Mouse (Mus musculus) megakaryocyte, embryonic 14.5 days (primary cell): ENCODE results near the gene Ism1. TPM values are rescaled to one million over a fixed set of nuclear protein-coding genes. Genes with fewer than 3 reads are reported as not detected.
A peak's percentile ranks its signal among the peaks of the same experiment; 100 is the strongest.

Experiments used
- H3K27me3 ChIP-seq: replicated peaks from 2 replicates; pipeline ENCODE3; 2012; ENCODE audit warnings: inconsistent platforms
- H3K36me3 ChIP-seq: replicated peaks from 2 replicates; pipeline ENCODE3; 2012; ENCODE audit warnings: low read length, inconsistent platforms, mixed read lengths
- H3K4me1 ChIP-seq: 2 replicates; pipeline ENCODE4 v1.6.1; 2012; ENCODE audit warnings: inconsistent platforms
- H3K4me3 ChIP-seq: replicated peaks from 2 replicates; pipeline ENCODE3; 2012; ENCODE audit warnings: moderate library complexity, mild to moderate bottlenecking, inconsistent platforms
- H3K9me3 ChIP-seq: 2 replicates; pipeline ENCODE4 v1.6.1; 2012; ENCODE audit warnings: inconsistent platforms
- FLI1 ChIP-seq: IDR thresholded peaks from 2 replicates; pipeline ENCODE4 v1.6.1; 2012; ENCODE audit warnings: low read length, inconsistent platforms, mixed read lengths
- GATA1 ChIP-seq: IDR thresholded peaks from 3 replicates; pipeline ENCODE4 v1.6.1; 2012; ENCODE audit warnings: mixed read lengths, low read length, inconsistent platforms, borderline replicate concordance
- polyA plus RNA-seq: library from polyadenylated mRNA; stranded (reverse); fragments of >175 nt; gene quantifications from 2 replicates; pipeline ENCODE4 v1.2.3, GENCODE M21; 2012; ENCODE audit warnings: low replicate concordance; ENCODE audit not compliant: insufficient read depth

Gene Ism1
- 0.16 TPM in 1 of 2 replicates, not detected in the other for polyA plus RNA-seq

GRCm38 (mm10) chr2:139677809-139678274, at the start of gene Ism1:
Gene Ism1, plus strand, starts transcription at chr2:139678178.
- H3K4me3 ChIP-seq, result peak within 1 kb of the TSS; percentile 91
- H3K27me3 ChIP-seq, result peaks cover 51% of the 10 kb centered on the region
- TF ChIP-seq FLI1 (no peak), GATA1 (no peak)

GRCm38 (mm10) chr2:139628731-139629130, 49.2 kb upstream of the Ism1 start:
- TF ChIP-seq FLI1, result no peak
- TF ChIP-seq GATA1, result no peak
- peak overlapping the region; percentile 83 for H3K4me3 ChIP-seq
- H3K36me3 ChIP-seq, result no peaks in the 10 kb centered on the region
- no peaks in the 10 kb centered on the region for H3K9me3 ChIP-seq
- H3K4me1 ChIP-seq, result no peaks in the 10 kb centered on the region; the same call in 1 of the 2 replicates
- no peaks in the 10 kb centered on the region for H3K27me3 ChIP-seq

More at GRCm38 (mm10) chr2:139677809-139678274, at the start of gene Ism1:
- Histone ChIP-seq H3K9me3 (0 out of 2 replicates have a peak, but pooled peaks cover 4% of the 10 kb centered on the region), H3K4me1 (peaks cover 23% of the 10 kb centered on the region), H3K36me3 (no peaks in the 10 kb centered on the region)

- H3K4me3 ChIP-seq, result no peak overlapping the region
- TF ChIP-seq GATA1 (no peak), FLI1 (no peak)
- H3K27me3 ChIP-seq, result no peaks in the 10 kb centered on the region
- H3K9me3 ChIP-seq, result no peaks in the 10 kb centered on the region
- no peaks in the 10 kb centered on the region for H3K36me3 ChIP-seq
- H3K4me1 ChIP-seq, result no peaks in the 10 kb centered on the region; the same call in 1 of the 2 replicates
Measured at GRCm38 (mm10) chr2:139629653-139630052, 48.3 kb upstream of the Ism1 start.

- no peak overlapping the region for H3K4me3 ChIP-seq
Measured at GRCm38 (mm10) chr2:139634506-139634905, 43.5 kb upstream of the Ism1 start.

DNA sequence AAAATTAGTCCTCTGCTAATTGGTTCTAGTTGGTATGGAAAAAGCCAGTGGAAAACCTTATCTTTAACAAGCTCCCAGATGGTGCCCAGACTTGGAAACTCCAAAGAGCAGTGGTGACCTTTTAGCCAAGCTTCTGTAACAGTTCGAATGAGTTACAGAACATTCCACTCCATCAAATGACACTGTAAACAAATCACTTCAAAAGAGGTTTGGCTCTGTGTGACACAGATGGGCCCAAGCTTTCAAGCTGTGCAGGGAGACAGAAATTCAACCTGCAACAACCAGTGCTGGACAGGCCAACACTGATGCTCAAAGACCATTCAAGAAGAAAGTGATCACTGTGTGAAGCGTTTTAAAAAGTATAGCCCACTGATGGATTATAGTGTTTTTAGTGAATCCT, 40.1 kb upstream of the Ism1 start:
- no peaks in the 10 kb centered on the region for H3K36me3 ChIP-seq
- no peaks in the 10 kb centered on the region for H3K4me1 ChIP-seq
- H3K27me3 ChIP-seq, result no peaks in the 10 kb centered on the region
- TF ChIP-seq FLI1 (no peak), GATA1 (no peak)
- H3K4me3 ChIP-seq, result no peak overlapping the region
- no peaks in the 10 kb centered on the region for H3K9me3 ChIP-seq

More at GRCm38 (mm10) chr2:139634506-139634905, 43.5 kb upstream of the Ism1 start:
- H3K9me3 ChIP-seq, result no peaks in the 10 kb centered on the region
- H3K27me3 ChIP-seq, result no peaks in the 10 kb centered on the region
- no peak for TF ChIP-seq GATA1
- no peak for TF ChIP-seq FLI1
- H3K4me1 ChIP-seq, result no peaks in the 10 kb centered on the region
- H3K36me3 ChIP-seq, result no peaks in the 10 kb centered on the region

GRCm38 (mm10) chr2:139641757-139642385, 36.1 kb upstream of the Ism1 start:
- Histone ChIP-seq H3K9me3 (no peaks in the 10 kb centered on the region), H3K4me3 (no peak overlapping the region), H3K27me3 (no peaks in the 10 kb centered on the region), H3K4me1 (no peaks in the 10 kb centered on the region), H3K36me3 (no peaks in the 10 kb centered on the region)
- TF ChIP-seq FLI1 (no peak), GATA1 (no peak)

GRCm38 (mm10) chr2:139649518-139649917, 28.5 kb upstream of the Ism1 start:
- no peak overlapping the region for H3K4me3 ChIP-seq
- no peak for TF ChIP-seq FLI1
- TF ChIP-seq GATA1, result no peak
- H3K36me3 ChIP-seq, result no peaks in the 10 kb centered on the region
- no peaks in the 10 kb centered on the region; the same call in 1 of the 2 replicates for H3K9me3 ChIP-seq
- H3K4me1 ChIP-seq, result no peaks in the 10 kb centered on the region; the same call in 1 of the 2 replicates
- H3K27me3 ChIP-seq, result no peaks in the 10 kb centered on the region

DNA sequence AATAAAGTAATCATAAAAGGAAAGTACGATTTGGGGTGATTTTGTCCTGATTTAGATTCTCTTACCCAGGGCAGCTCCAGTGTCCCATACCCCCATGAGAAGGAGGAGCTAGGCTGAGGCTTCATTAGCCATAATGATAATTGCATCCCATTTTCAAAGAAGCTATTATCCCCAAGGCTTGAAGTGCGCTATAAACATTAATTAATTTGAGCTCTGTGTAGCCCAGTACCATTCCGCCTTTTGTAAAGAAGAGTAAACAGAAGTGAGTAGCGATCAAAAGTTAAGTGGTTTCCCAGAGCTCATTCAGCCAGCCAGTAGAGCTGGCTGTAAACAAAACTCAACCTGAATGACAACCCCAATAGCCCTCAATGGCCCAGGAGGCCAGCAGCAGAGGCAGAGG, 21.2 kb upstream of the Ism1 start:
- H3K4me3 ChIP-seq, result no peak overlapping the region
- no peaks in the 10 kb centered on the region for H3K27me3 ChIP-seq
- no peaks in the 10 kb centered on the region for H3K9me3 ChIP-seq
- no peaks in the 10 kb centered on the region for H3K36me3 ChIP-seq
- H3K4me1 ChIP-seq, result no peaks in the 10 kb centered on the region
- TF ChIP-seq GATA1 (no peak), FLI1 (no peak)

GRCm38 (mm10) chr2:139671838-139672237, 6.1 kb upstream of the Ism1 start:
- no peak overlapping the region for H3K4me3 ChIP-seq
- 0 out of 2 replicates have a peak, but pooled peaks cover 4% of the 10 kb centered on the region for H3K9me3 ChIP-seq
- H3K4me1 ChIP-seq, result peaks cover 15% of the 10 kb centered on the region
- no peaks in the 10 kb centered on the region for H3K36me3 ChIP-seq
- TF ChIP-seq GATA1, result no peak
- TF ChIP-seq FLI1, result no peak
- H3K27me3 ChIP-seq, result peaks cover 18% of the 10 kb centered on the region

GRCm38 (mm10) chr2:139672371-139672770, 5.6 kb upstream of the Ism1 start:
- Histone ChIP-seq H3K4me3 (no peak overlapping the region), H3K27me3 (peaks cover 23% of the 10 kb centered on the region), H3K36me3 (no peaks in the 10 kb centered on the region), H3K9me3 (0 out of 2 replicates have a peak, but pooled peaks cover 4% of the 10 kb centered on the region), H3K4me1 (peaks cover 20% of the 10 kb centered on the region)
- TF ChIP-seq GATA1, result no peak
- no peak for TF ChIP-seq FLI1
